Mouse (Mus musculus) liver, adult 2 months (tissue): ENCODE results near the gene Atp5d.

Experiments used
- CTCF ChIP-seq: fragments of 200-500 bp; IDR thresholded peaks from 2 replicates; pipeline ENCODE4 v1.5.1; 2011; ENCODE audit warnings: low read depth, low read length, control low read depth
- POLR2A ChIP-seq: fragments of 200-500 bp; IDR thresholded peaks from 2 replicates; pipeline ENCODE4 v1.6.1; 2011; ENCODE audit warnings: low read length, control low read depth; ENCODE audit not compliant: insufficient read depth; ENCODE audit errors: extremely low read depth

DNA sequence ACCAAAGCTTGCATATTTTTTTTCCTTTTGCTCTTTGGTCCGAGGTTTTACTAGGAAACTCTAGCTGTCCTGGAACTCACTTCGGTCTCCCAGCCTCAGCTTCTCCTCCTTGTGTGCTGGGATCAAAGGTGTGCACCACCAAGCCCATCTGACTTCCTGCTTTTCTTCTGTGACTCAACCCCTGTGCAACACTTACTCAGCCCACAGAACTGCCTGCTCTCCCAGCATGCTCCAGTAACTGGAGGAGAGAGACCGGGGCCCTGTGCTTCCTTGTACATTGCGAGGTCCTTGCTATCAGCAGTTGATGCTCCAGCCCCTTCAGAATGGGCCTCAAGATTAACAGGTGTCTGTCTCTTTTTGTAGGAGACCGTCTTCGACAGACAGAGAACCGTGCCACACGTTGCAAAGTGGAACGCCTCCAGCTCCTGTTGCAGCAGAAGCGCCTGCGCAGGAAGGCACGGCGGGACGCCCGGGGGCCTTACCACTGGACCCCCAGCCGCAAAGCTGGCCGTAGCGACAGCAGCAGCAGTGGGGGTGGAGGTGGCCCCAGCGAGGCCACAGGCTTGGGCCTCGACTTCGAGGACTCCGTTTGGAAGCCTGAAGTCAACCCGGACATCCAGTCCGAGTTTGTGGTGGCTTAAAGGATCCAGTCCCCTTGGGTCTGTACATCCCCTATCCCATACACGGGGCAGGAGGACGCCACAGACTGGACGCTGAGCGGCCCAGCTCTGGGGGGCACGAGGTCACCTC is 17.7 kb downstream of the Atp5d start:
- no peak for TF ChIP-seq CTCF
- TF ChIP-seq POLR2A: no peak
